Mouse (Mus musculus): Measurements from ENCODE around the gene Olfr1226. TPM values are rescaled to one million over a fixed set of nuclear protein-coding genes. Genes with fewer than 3 reads are reported as not detected.
A peak's percentile ranks its signal among the peaks of the same experiment; 100 is the strongest.
"Not testable (repeated sequence)": the region's sequence is repeated elsewhere in the genome, so short reads cannot be mapped to it uniquely, and the experiment has no call there.

The Olfr1226 gene
- polyA plus RNA-seq (2012; ENCODE audit: insufficient read depth, insufficient read length, missing spikeins) = not detected in 2 replicates

GRCm38 (mm10) chr2:89199948-89200347, at the start of gene Olfr1226:
Gene Olfr1226 (minus strand): TSS chr2:89200048.
- Histone ChIP-seq H3K27ac (ENCODE audit: insufficient read depth, low read depth, low read length) (no peak within 1 kb of the TSS), H3K4me1 (ENCODE audit: control insufficient read depth, insufficient read depth, low read length) (peaks cover 9% of the 10 kb centered on the region), H3K4me3 (ENCODE audit: insufficient read depth, low read length) (no peak within 1 kb of the TSS)
- TF ChIP-seq CTCF (IDR thresholded peaks at IDR 0.05; ENCODE audit: low read depth, low read length) = no peak
- TF ChIP-seq POLR2A (IDR thresholded peaks at IDR 0.05; ENCODE audit: borderline replicate concordance, low read depth, low read length) = no peak

GRCm38 (mm10) chr2:89196325-89196982, 3.4 kb downstream of the Olfr1226 start:
- no peak for TF ChIP-seq CTCF (IDR thresholded peaks at IDR 0.05; ENCODE audit: low read depth, low read length)
- no peak for TF ChIP-seq POLR2A (IDR thresholded peaks at IDR 0.05; ENCODE audit: borderline replicate concordance, low read depth, low read length)
- Histone ChIP-seq H3K4me1 (ENCODE audit: control insufficient read depth, insufficient read depth, low read length) (peaks cover 9% of the 10 kb centered on the region), H3K4me3 (ENCODE audit: insufficient read depth, low read length) (peak overlapping the region; percentile 30), H3K27ac (ENCODE audit: insufficient read depth, low read depth, low read length) (peak overlapping the region; percentile 95)

GRCm38 (mm10) chr2:89174569-89174968, 25.3 kb downstream of the Olfr1226 start, which contains the start of gene Olfr1225:
Gene Olfr1225 (minus strand): TSS chr2:89174669.
- TF ChIP-seq POLR2A (IDR thresholded peaks at IDR 0.05; ENCODE audit: borderline replicate concordance, low read depth, low read length) (no peak), CTCF (IDR thresholded peaks at IDR 0.05; ENCODE audit: low read depth, low read length) (no peak)
- H3K4me3 ChIP-seq (ENCODE audit: insufficient read depth, low read length) = no peak within 1 kb of the TSS
- H3K27ac ChIP-seq (ENCODE audit: insufficient read depth, low read depth, low read length) = no peak within 1 kb of the TSS
- H3K4me1 ChIP-seq (ENCODE audit: control insufficient read depth, insufficient read depth, low read length) = no peaks in the 10 kb centered on the region

- H3K4me1 ChIP-seq (ENCODE audit: control insufficient read depth, insufficient read depth, low read length); H3K27ac ChIP-seq (ENCODE audit: insufficient read depth, low read depth, low read length); H3K4me3 ChIP-seq (ENCODE audit: insufficient read depth, low read length): not testable (repeated sequence)
Measured at GRCm38 (mm10) chr2:89164711-89165110, 35.1 kb downstream of the Olfr1226 start.

GRCm38 (mm10) chr2:89163991-89164390, 35.9 kb downstream of the Olfr1226 start, which contains the start of gene Olfr1224-ps1:
Gene Olfr1224-ps1 (minus strand): TSS chr2:89164091.
- H3K4me3 ChIP-seq (ENCODE audit: insufficient read depth, low read length) = not testable (repeated sequence)

GRCm38 (mm10) chr2:89151460-89151859, 48.4 kb downstream of the Olfr1226 start, which contains the start of gene Olfr1223:
Gene Olfr1223 (minus strand): TSS chr2:89151560.
- Histone ChIP-seq H3K4me1 (ENCODE audit: control insufficient read depth, insufficient read depth, low read length) (no peaks in the 10 kb centered on the region), H3K4me3 (ENCODE audit: insufficient read depth, low read length) (no peak within 1 kb of the TSS), H3K27ac (ENCODE audit: insufficient read depth, low read depth, low read length) (no peak within 1 kb of the TSS)
- TF ChIP-seq POLR2A (IDR thresholded peaks at IDR 0.05; ENCODE audit: borderline replicate concordance, low read depth, low read length) (no peak), CTCF (IDR thresholded peaks at IDR 0.05; ENCODE audit: low read depth, low read length) (no peak)

More at GRCm38 (mm10) chr2:89163991-89164390, 35.9 kb downstream of the Olfr1226 start, which contains the start of gene Olfr1224-ps1:
- H3K27ac ChIP-seq (ENCODE audit: insufficient read depth, low read depth, low read length); H3K4me1 ChIP-seq (ENCODE audit: control insufficient read depth, insufficient read depth, low read length): not testable (repeated sequence)

Other genes starting within 250 kb of the Olfr1226 start
- gene Olfr1212, start 246.1 kb downstream of the Olfr1226 start, polyA plus RNA-seq (2012; ENCODE audit: insufficient read depth, insufficient read length, missing spikeins) = not detected in 2 replicates
- not detected in 2 replicates for gene Gm13762, start 219.8 kb downstream of the Olfr1226 start, polyA plus RNA-seq (2012; ENCODE audit: insufficient read depth, insufficient read length, missing spikeins)
- gene Olfr1214, start 207.4 kb downstream of the Olfr1226 start, polyA plus RNA-seq (2012; ENCODE audit: insufficient read depth, insufficient read length, missing spikeins) = not detected in 2 replicates
- not detected in 2 replicates for gene Olfr1215, start 193.1 kb downstream of the Olfr1226 start, polyA plus RNA-seq (2012; ENCODE audit: insufficient read depth, insufficient read length, missing spikeins)
- not detected in 2 replicates for gene Olfr1216, start 181.7 kb downstream of the Olfr1226 start, polyA plus RNA-seq (2012; ENCODE audit: insufficient read depth, insufficient read length, missing spikeins)
- not detected in 2 replicates for gene Olfr1217, start 168.0 kb downstream of the Olfr1226 start, polyA plus RNA-seq (2012; ENCODE audit: insufficient read depth, insufficient read length, missing spikeins)
- gene Olfr1218, start 138.9 kb downstream of the Olfr1226 start, polyA plus RNA-seq (2012; ENCODE audit: insufficient read depth, insufficient read length, missing spikeins) = not detected in 2 replicates
- 0.37 TPM in 1 of 2 replicates, not detected in the other for gene Olfr1219, start 116.5 kb downstream of the Olfr1226 start, polyA plus RNA-seq (2012; ENCODE audit: insufficient read depth, insufficient read length, missing spikeins)
- gene Olfr1220, start 93.2 kb downstream of the Olfr1226 start, polyA plus RNA-seq (2012; ENCODE audit: insufficient read depth, insufficient read length, missing spikeins) = not detected in 2 replicates
- gene Olfr1221, start 82.8 kb downstream of the Olfr1226 start, polyA plus RNA-seq (2012; ENCODE audit: insufficient read depth, insufficient read length, missing spikeins) = not detected in 2 replicates
- gene Olfr1222, start 67.0 kb downstream of the Olfr1226 start, polyA plus RNA-seq (2012; ENCODE audit: insufficient read depth, insufficient read length, missing spikeins) = not detected in 2 replicates
- gene Olfr1223, start 48.5 kb downstream of the Olfr1226 start, polyA plus RNA-seq (2012; ENCODE audit: insufficient read depth, insufficient read length, missing spikeins) = not detected in 2 replicates
- gene Olfr1224-ps1, start 36.0 kb downstream of the Olfr1226 start, polyA plus RNA-seq (2012; ENCODE audit: insufficient read depth, insufficient read length, missing spikeins) = not detected in 2 replicates
- gene Olfr1225, start 25.4 kb downstream of the Olfr1226 start, polyA plus RNA-seq (2012; ENCODE audit: insufficient read depth, insufficient read length, missing spikeins) = not detected in 2 replicates
- not detected in 2 replicates for gene Olfr1228, start 54.0 kb upstream of the Olfr1226 start, polyA plus RNA-seq (2012; ENCODE audit: insufficient read depth, insufficient read length, missing spikeins)
- gene Olfr1229, start 88.0 kb upstream of the Olfr1226 start, polyA plus RNA-seq (2012; ENCODE audit: insufficient read depth, insufficient read length, missing spikeins) = not detected in 2 replicates
- not detected in 2 replicates for gene Olfr1230, start 97.2 kb upstream of the Olfr1226 start, polyA plus RNA-seq (2012; ENCODE audit: insufficient read depth, insufficient read length, missing spikeins)
- not detected in 2 replicates for gene Olfr1231, start 107.0 kb upstream of the Olfr1226 start, polyA plus RNA-seq (2012; ENCODE audit: insufficient read depth, insufficient read length, missing spikeins)
- gene Olfr1232, start 129.6 kb upstream of the Olfr1226 start, polyA plus RNA-seq (2012; ENCODE audit: insufficient read depth, insufficient read length, missing spikeins) = not detected in 2 replicates
- gene Olfr1233, start 142.3 kb upstream of the Olfr1226 start, polyA plus RNA-seq (2012; ENCODE audit: insufficient read depth, insufficient read length, missing spikeins) = not detected in 2 replicates
- gene Olfr1234, start 164.8 kb upstream of the Olfr1226 start, polyA plus RNA-seq (2012; ENCODE audit: insufficient read depth, insufficient read length, missing spikeins) = not detected in 2 replicates
- gene Olfr1238, start 209.6 kb upstream of the Olfr1226 start, polyA plus RNA-seq (2012; ENCODE audit: insufficient read depth, insufficient read length, missing spikeins) = not detected in 2 replicates
- not detected in 2 replicates for gene Olfr1239, start 220.4 kb upstream of the Olfr1226 start, polyA plus RNA-seq (2012; ENCODE audit: insufficient read depth, insufficient read length, missing spikeins)
- gene Olfr1240, start 243.0 kb upstream of the Olfr1226 start, polyA plus RNA-seq (2012; ENCODE audit: insufficient read depth, insufficient read length, missing spikeins) = not detected in 2 replicates

Measured in bone marrow macrophage, adult 2 months (primary cell).